Mouse (Mus musculus) stomach, postnatal 0 days (tissue): ENCODE data around the gene Ndufaf8. TPM values are rescaled to one million over a fixed set of nuclear protein-coding genes. Genes with fewer than 3 reads are reported as not detected.

Source experiments
- ATAC-seq: fragments of 200-750 bp; cut with Nextera tagmentation; 2 replicates; pipeline ENCODE4 v1.8.0; 2017; ENCODE audit not compliant: low FRiP score, low TSS enrichment
- DNase-seq: peaks from one replicate; pipeline ENCODE4 v3.0.0-alpha.2; 2016; ENCODE audit warnings: low spot score
- H3K27ac ChIP-seq: fragments of 300-500 bp; sonication (generic); replicated peaks from 2 replicates; pipeline ENCODE4 v1.5.1; 2014; ENCODE audit warnings: mild to moderate bottlenecking, control low read depth
- H3K27me3 ChIP-seq: fragments of 300-500 bp; sonication (generic); 2 replicates; pipeline ENCODE4 v1.6.1; 2014; ENCODE audit warnings: low read length; ENCODE audit not compliant: control insufficient read depth, insufficient read depth
- H3K36me3 ChIP-seq: fragments of 300-500 bp; sonication (generic); 2 replicates; pipeline ENCODE4 v1.6.1; 2014; ENCODE audit warnings: low read length, mixed read lengths; ENCODE audit not compliant: control insufficient read depth, insufficient read depth
- H3K4me1 ChIP-seq: fragments of 300-500 bp; sonication (generic); replicated peaks from 2 replicates; pipeline ENCODE4 v1.6.1; 2014; ENCODE audit warnings: antibody characterized with exemption; ENCODE audit not compliant: control insufficient read depth, insufficient read depth
- H3K4me2 ChIP-seq: fragments of 300-500 bp; sonication (generic); replicated peaks from 2 replicates; pipeline ENCODE4 v1.6.1; 2014; ENCODE audit warnings: low read depth, mild to moderate bottlenecking, control low read depth, moderate library complexity
- H3K4me3 ChIP-seq: fragments of 300-500 bp; sonication (generic); 2 replicates; pipeline ENCODE4 v1.5.1; 2014; ENCODE audit warnings: low read depth, low read length, control low read depth
- H3K9ac ChIP-seq: fragments of 300-500 bp; sonication (generic); 2 replicates; pipeline ENCODE4 v1.6.1; 2014; ENCODE audit warnings: mild to moderate bottlenecking, low read length, control low read depth, mixed read lengths
- H3K9me3 ChIP-seq: fragments of 300-500 bp; sonication (generic); 2 replicates; pipeline ENCODE4 v1.6.1; 2016; ENCODE audit warnings: low read length; ENCODE audit not compliant: control insufficient read depth
- CTCF ChIP-seq: IDR thresholded peaks from 2 replicates; pipeline ENCODE4 v1.5.1; 2016; ENCODE audit warnings: antibody characterized with exemption, low read depth, mild to moderate bottlenecking, moderate library complexity
- EP300 ChIP-seq: optimal IDR thresholded peaks from 2 replicates; pipeline ENCODE3; 2016; ENCODE audit warnings: antibody characterized with exemption
- WGBS: fragments of 180-500 bp; shearing (Covaris S2); extraction: QIAGEN DNeasy Blood & Tissue Kit; methylation state at CpG from one replicate; pipeline ENCODE4 v1.1.7; 2014; 5-methylcytosine and 5-hydroxymethylcytosine counted together
- polyA plus RNA-seq: library from polyadenylated mRNA; unstranded; fragments of >200 nt; fragmentation: Nextera tagmentation; extraction: Ambion mirVana; gene quantifications from 2 replicates; pipeline ENCODE4 v1.2.1, GENCODE M21; 2015

Gene Ndufaf8
- polyA plus RNA-seq, 1 experiment from 2014 or later: 84.9 TPM

GRCm38 (mm10) chr11:120134148-120134547 is 35.4 kb downstream of the Ndufaf8 start:
- no peak for ATAC-seq
- Histone ChIP-seq H3K9me3 (no peaks in the 10 kb centered on the region), H3K9ac (no peak overlapping the region), H3K4me3 (no peak overlapping the region), H3K4me1 (no peaks in the 10 kb centered on the region), H3K36me3 (no peaks in the 10 kb centered on the region), H3K4me2 (no peak overlapping the region), H3K27me3 (no peaks in the 10 kb centered on the region), H3K27ac (no peak overlapping the region)
- TF ChIP-seq CTCF (no peak), EP300 (no peak)
- DNase-seq: no peak
- WGBS: 69% methylated on average over 5 of the region's 5 CpGs

GRCm38 (mm10) chr11:120134847-120135530 is 36.3 kb downstream of the Ndufaf8 start:
- no peak overlapping the region for H3K27ac ChIP-seq
- no peaks in the 10 kb centered on the region for H3K9me3 ChIP-seq
- no peak overlapping the region for H3K4me3 ChIP-seq
- 76% methylated on average over 9 of the region's 9 CpGs for WGBS
- H3K4me2 ChIP-seq: no peak overlapping the region
- ATAC-seq (no peak), DNase-seq (no peak)
- no peaks in the 10 kb centered on the region for H3K4me1 ChIP-seq
- no peak overlapping the region for H3K9ac ChIP-seq
- no peak for TF ChIP-seq CTCF
- TF ChIP-seq EP300: no peak
- no peaks in the 10 kb centered on the region for H3K27me3 ChIP-seq
- no peaks in the 10 kb centered on the region for H3K36me3 ChIP-seq

GRCm38 (mm10) chr11:120136195-120136594 is 37.5 kb downstream of the Ndufaf8 start:
- ATAC-seq: no peak
- Histone ChIP-seq H3K9ac (no peak overlapping the region), H3K4me1 (no peaks in the 10 kb centered on the region), H3K36me3 (no peaks in the 10 kb centered on the region), H3K4me2 (no peak overlapping the region), H3K4me3 (no peak overlapping the region), H3K27ac (peak overlapping the region; percentile 45; the same call in 1 of the 2 replicates), H3K9me3 (no peaks in the 10 kb centered on the region), H3K27me3 (no peaks in the 10 kb centered on the region)
- TF ChIP-seq CTCF (no peak), EP300 (no peak)
- WGBS: 51% methylated on average over 8 of the region's 8 CpGs
- peak; percentile 44 for DNase-seq

- DNase-seq: peak; percentile 53
- Histone ChIP-seq H3K9ac (no peak overlapping the region), H3K4me2 (0 out of 2 replicates have a peak overlapping the region, but pooled peaks have one; percentile 6), H3K36me3 (no peaks in the 10 kb centered on the region), H3K9me3 (no peaks in the 10 kb centered on the region), H3K4me3 (no peak overlapping the region), H3K27me3 (no peaks in the 10 kb centered on the region), H3K4me1 (no peaks in the 10 kb centered on the region), H3K27ac (peak overlapping the region; percentile 45; the same call in 1 of the 2 replicates)
- 50% methylated on average over 23 of the region's 23 CpGs for WGBS
- TF ChIP-seq EP300 (no peak), CTCF (no peak)
- ATAC-seq: peak; percentile 49
Measured at GRCm38 (mm10) chr11:120136796-120137624, 38.3 kb downstream of the Ndufaf8 start.

GRCm38 (mm10) chr11:120137625-120138004 is 38.9 kb downstream of the Ndufaf8 start:
- peak; percentile 63 for DNase-seq
- Histone ChIP-seq H3K4me1 (no peaks in the 10 kb centered on the region), H3K27me3 (no peaks in the 10 kb centered on the region), H3K36me3 (no peaks in the 10 kb centered on the region), H3K27ac (no peak overlapping the region), H3K9me3 (no peaks in the 10 kb centered on the region), H3K9ac (no peak overlapping the region), H3K4me3 (no peak overlapping the region), H3K4me2 (no peak overlapping the region)
- no peak for ATAC-seq
- no peak for TF ChIP-seq CTCF
- TF ChIP-seq EP300: no peak
- 47% methylated on average over 5 of the region's 5 CpGs for WGBS

- no peak for TF ChIP-seq EP300
- TF ChIP-seq CTCF: no peak
- no peaks in the 10 kb centered on the region for H3K4me1 ChIP-seq
- H3K36me3 ChIP-seq: no peaks in the 10 kb centered on the region
- 78% methylated on average over 10 of the region's 10 CpGs for WGBS
- H3K4me2 ChIP-seq: no peak overlapping the region
- H3K27ac ChIP-seq: no peak overlapping the region
- no peaks in the 10 kb centered on the region for H3K9me3 ChIP-seq
- no peak overlapping the region for H3K9ac ChIP-seq
- DNase-seq (no peak), ATAC-seq (no peak)
- H3K27me3 ChIP-seq: no peaks in the 10 kb centered on the region
- H3K4me3 ChIP-seq: no peak overlapping the region
Measured at GRCm38 (mm10) chr11:120139309-120139731, 40.6 kb downstream of the Ndufaf8 start.
